22 mouse cellular contexts compared by ENCODE assay signal in the genomic region with DNA sequence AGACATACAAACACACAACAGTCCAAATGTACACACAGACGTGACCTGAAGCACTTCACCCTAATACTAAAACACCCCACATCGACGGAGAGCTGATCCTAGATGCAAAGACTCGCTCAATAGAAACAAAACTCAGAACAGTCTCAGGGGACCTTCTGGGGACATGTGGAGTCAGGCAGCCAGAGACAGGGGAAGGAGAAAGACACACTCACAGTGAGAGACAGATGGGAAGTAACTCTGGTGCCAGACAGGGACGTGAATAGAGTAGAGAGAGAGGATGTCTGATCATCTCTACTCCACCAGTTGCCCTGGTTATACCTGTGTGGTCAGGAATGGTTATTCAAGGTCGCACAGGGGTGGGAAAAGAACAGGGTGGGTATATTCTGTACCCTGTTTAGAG. TPM values are rescaled to one million over a fixed set of nuclear protein-coding genes. Genes with fewer than 3 reads are reported as not detected.
"Had no signal": no experiment of that assay in that cellular context is flagged by ENCODE, and none has a peak within 500 bp of the region (broad histone marks: within the 10 kb centered on the region; RNA-seq: fewer than 3 reads in every experiment).

No protein-coding gene starts in this region.

- H3K4me2 ChIP-seq: kidney, embryonic 15.5 days; liver, embryonic 11.5 days; liver, embryonic 15.5 days; midbrain, embryonic 13.5 days had no signal

- H3K9ac ChIP-seq: kidney, embryonic 15.5 days; liver, embryonic 15.5 days; midbrain, embryonic 13.5 days had no signal

- H3K4me3 ChIP-seq: kidney, embryonic 15.5 days; left cerebral cortex, adult 2 months; limb, embryonic 10.5 days; liver, embryonic 15.5 days; midbrain, embryonic 13.5 days had no signal

- H3K36me3 ChIP-seq: kidney, embryonic 15.5 days; limb, embryonic 10.5 days; liver, embryonic 15.5 days; midbrain, embryonic 13.5 days had no signal

- H3K27ac ChIP-seq: kidney, embryonic 15.5 days; left cerebral cortex, adult 2 months; limb, embryonic 10.5 days; liver, embryonic 15.5 days; midbrain, embryonic 13.5 days had no signal

- ATAC-seq: lung, postnatal 0 days; midbrain, embryonic 13.5 days had no signal

- DNase-seq: kidney, postnatal 14 days; lung, adult 2 months; lung, postnatal 36 days; right cerebral cortex, postnatal 14 days; thymus, postnatal 4 days had no signal

- H3K9me3 ChIP-seq: kidney, embryonic 15.5 days; limb, embryonic 10.5 days; liver, embryonic 15.5 days; midbrain, embryonic 13.5 days had no signal

- H3K4me1 ChIP-seq: liver, embryonic 15.5 days; midbrain, embryonic 13.5 days had no signal

RNA-seq across cellular contexts. Expression of gene Gm20538, which starts 39.0 kb away (rescaled TPM):
- total RNA-seq: layer of hippocampus, adult 8-10 months; layer of hippocampus, postnatal 14 days; left cerebral cortex, adult 2 months; left cerebral cortex, postnatal 14 days; megakaryocyte progenitor cell, adult 5-6 weeks; midbrain, postnatal 0 days had no signal
- polyA plus RNA-seq: kidney, embryonic 15.5 days; large intestine, adult 2 months; limb, embryonic 10.5 days; limb, embryonic 14.5 days; liver, embryonic 11.5 days; liver, embryonic 15.5 days; lung, adult 2 months; midbrain, embryonic 13.5 days; midbrain, postnatal 0 days; neural tube, embryonic 11.5 days; spleen, adult 2 months; thymus, postnatal 0 days had no signal
